Mouse (Mus musculus) C2C12 (cell line): ENCODE results near the gene C2cd3.

Source experiments
- CTCF ChIP-seq: IDR thresholded peaks from one replicate; pipeline ENCODE4 v1.5.1; 2011; ENCODE audit not compliant: control insufficient read depth, insufficient read depth, insufficient read length
- USF1 ChIP-seq: IDR thresholded peaks from one replicate; pipeline ENCODE4 v1.6.1; 2011; ENCODE audit warnings: low read depth, mild to moderate bottlenecking, control low read depth, moderate library complexity

DNA sequence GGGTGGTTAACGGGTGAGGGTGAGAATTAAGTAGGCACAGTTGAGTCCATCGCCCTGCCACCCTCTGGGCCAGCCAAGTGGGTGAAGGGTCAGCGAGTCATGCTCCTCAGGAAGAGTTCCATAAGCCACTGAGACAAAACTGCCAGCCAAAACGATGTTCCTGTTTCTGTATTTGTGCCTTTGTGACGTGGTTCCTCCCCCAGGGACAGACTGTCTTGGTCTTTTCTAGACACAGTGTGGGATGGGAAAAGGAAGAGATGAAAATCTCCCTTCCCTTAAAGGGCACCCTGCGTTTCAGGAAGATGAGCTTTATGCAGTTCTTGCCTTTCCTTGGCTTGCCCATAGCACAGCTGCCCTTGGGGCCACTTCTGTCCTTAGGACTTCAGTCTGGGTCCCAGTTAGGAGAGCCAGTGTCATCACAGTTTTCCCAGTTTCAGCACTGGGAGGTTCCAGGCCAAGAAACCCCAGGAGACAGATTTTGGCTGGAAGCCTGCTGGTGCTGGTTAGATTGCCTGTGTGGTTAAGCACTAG is 89.7 kb downstream of the C2cd3 start:
- TF ChIP-seq CTCF (no peak), USF1 (no peak)
